Mouse (Mus musculus): ENCODE measurements around the gene Wnt10a. TPM values are rescaled to one million over a fixed set of nuclear protein-coding genes. Genes with fewer than 3 reads are reported as not detected.

The Wnt10a gene
- total RNA-seq, 1 experiment, result 1.5 TPM

GRCm38 (mm10) chr1:74792831-74793660, 1.7 kb downstream of the Wnt10a start:
- H3K27ac ChIP-seq (ENCODE audit: insufficient read depth, low read depth, low read length, poor library complexity, severe bottlenecking), result no peak overlapping the region
- no peaks in the 10 kb centered on the region for H3K36me3 ChIP-seq (ENCODE audit: control insufficient read depth, insufficient read depth, low read length, poor library complexity, severe bottlenecking)
- no peak overlapping the region for H3K9ac ChIP-seq (ENCODE audit: insufficient read depth, low read depth, low read length, poor library complexity, severe bottlenecking)

GRCm38 (mm10) chr1:74794487-74795144, 3.3 kb downstream of the Wnt10a start:
- no peaks in the 10 kb centered on the region for H3K36me3 ChIP-seq (ENCODE audit: control insufficient read depth, insufficient read depth, low read length, poor library complexity, severe bottlenecking)
- no peak for TF ChIP-seq HCFC1 (IDR thresholded peaks at IDR 0.05; ENCODE audit: borderline replicate concordance, insufficient read depth, low read length)
- TF ChIP-seq ZNF384 (IDR thresholded peaks at IDR 0.05; ENCODE audit: low read depth, low read length), result no peak
- TF ChIP-seq ZC3H11A (IDR thresholded peaks at IDR 0.05; ENCODE audit: borderline replicate concordance, low read depth, low read length), result no peak
- no peak for TF ChIP-seq MAFK (IDR thresholded peaks at IDR 0.05; ENCODE audit: insufficient read depth, low read depth, low read length)
- TF ChIP-seq CHD2 (IDR thresholded peaks at IDR 0.05; ENCODE audit: low read depth, low read length), result no peak
- H3K27ac ChIP-seq (ENCODE audit: insufficient read depth, low read depth, low read length, poor library complexity, severe bottlenecking), result no peak overlapping the region
- H3K4me3 ChIP-seq (ENCODE audit: insufficient read depth in 1 of 2, low read depth in 1 of 2, low read length in 2 of 2, poor library complexity in 1 of 2, severe bottlenecking in 1 of 2), result peak overlapping the region; percentile 34 to 53
- peaks cover 3 to 10% of the 10 kb centered on the region in 2 experiments; a peak in 1 of 4 replicates for H3K4me1 ChIP-seq (ENCODE audit: control insufficient read depth in 2 of 2, insufficient read depth in 2 of 2, low read length in 2 of 2, poor library complexity in 1 of 2)
- in situ Hi-C loops (cut with MboI; ENCODE audit: low sequenced_read_pairs in 2 of 2, unreplicated experiment in 2 of 2), result no loop called here
- no peak for DNase-seq (ENCODE audit: low read depth, low spot score)
- H3K9ac ChIP-seq (ENCODE audit: insufficient read depth, low read depth, low read length, poor library complexity, severe bottlenecking), result peak overlapping the region; percentile 10; the same call in 1 of the 2 replicates
- H3K9me3 ChIP-seq (ENCODE audit: control insufficient read depth, insufficient read depth, low read depth, low read length), result no peaks in the 10 kb centered on the region

More at GRCm38 (mm10) chr1:74792831-74793660, 1.7 kb downstream of the Wnt10a start:
- TF ChIP-seq ZC3H11A (IDR thresholded peaks at IDR 0.05; ENCODE audit: borderline replicate concordance, low read depth, low read length) (no peak), CHD2 (IDR thresholded peaks at IDR 0.05; ENCODE audit: low read depth, low read length) (no peak), HCFC1 (IDR thresholded peaks at IDR 0.05; ENCODE audit: borderline replicate concordance, insufficient read depth, low read length) (no peak), ZNF384 (IDR thresholded peaks at IDR 0.05; ENCODE audit: low read depth, low read length) (no peak), MAFK (IDR thresholded peaks at IDR 0.05; ENCODE audit: insufficient read depth, low read depth, low read length) (no peak)
- H3K9me3 ChIP-seq (ENCODE audit: control insufficient read depth, insufficient read depth, low read depth, low read length), result no peaks in the 10 kb centered on the region
- H3K4me1 ChIP-seq (ENCODE audit: control insufficient read depth in 2 of 2, insufficient read depth in 2 of 2, low read length in 2 of 2, poor library complexity in 1 of 2), result peaks cover 3 to 10% of the 10 kb centered on the region in 2 experiments; a peak in 1 of 4 replicates
- no peak overlapping the region; a peak in 1 of 4 replicates for H3K4me3 ChIP-seq (ENCODE audit: insufficient read depth in 1 of 2, low read depth in 1 of 2, low read length in 2 of 2, poor library complexity in 1 of 2, severe bottlenecking in 1 of 2)
- DNase-seq (ENCODE audit: low read depth, low spot score), result no peak
- in situ Hi-C loops (cut with MboI; ENCODE audit: low sequenced_read_pairs in 2 of 2, unreplicated experiment in 2 of 2), result no loop called here

- peaks cover 3 to 10% of the 10 kb centered on the region in 2 experiments; a peak in 1 of 4 replicates for H3K4me1 ChIP-seq (ENCODE audit: control insufficient read depth in 2 of 2, insufficient read depth in 2 of 2, low read length in 2 of 2, poor library complexity in 1 of 2)
- TF ChIP-seq CHD2 (IDR thresholded peaks at IDR 0.05; ENCODE audit: low read depth, low read length) (no peak), HCFC1 (IDR thresholded peaks at IDR 0.05; ENCODE audit: borderline replicate concordance, insufficient read depth, low read length) (no peak), MAFK (IDR thresholded peaks at IDR 0.05; ENCODE audit: insufficient read depth, low read depth, low read length) (no peak), ZC3H11A (IDR thresholded peaks at IDR 0.05; ENCODE audit: borderline replicate concordance, low read depth, low read length) (no peak), ZNF384 (IDR thresholded peaks at IDR 0.05; ENCODE audit: low read depth, low read length) (no peak)
Measured at GRCm38 (mm10) chr1:74795145-74795529, 3.8 kb downstream of the Wnt10a start.

GRCm38 (mm10) chr1:74797459-74797858, 6.1 kb downstream of the Wnt10a start:
- H3K4me3 ChIP-seq (ENCODE audit: insufficient read depth in 1 of 2, low read depth in 1 of 2, low read length in 2 of 2, poor library complexity in 1 of 2, severe bottlenecking in 1 of 2), result no peak overlapping the region
- DNase-seq (ENCODE audit: low read depth, low spot score), result no peak
- H3K36me3 ChIP-seq (ENCODE audit: control insufficient read depth, insufficient read depth, low read length, poor library complexity, severe bottlenecking), result no peaks in the 10 kb centered on the region
- no peaks in the 10 kb centered on the region for H3K9me3 ChIP-seq (ENCODE audit: control insufficient read depth, insufficient read depth, low read depth, low read length)
- TF ChIP-seq MAFK (IDR thresholded peaks at IDR 0.05; ENCODE audit: insufficient read depth, low read depth, low read length), result no peak
- no peak for TF ChIP-seq HCFC1 (IDR thresholded peaks at IDR 0.05; ENCODE audit: borderline replicate concordance, insufficient read depth, low read length)
- no peak for TF ChIP-seq CHD2 (IDR thresholded peaks at IDR 0.05; ENCODE audit: low read depth, low read length)
- TF ChIP-seq ZNF384 (IDR thresholded peaks at IDR 0.05; ENCODE audit: low read depth, low read length), result no peak
- no peak for TF ChIP-seq ZC3H11A (IDR thresholded peaks at IDR 0.05; ENCODE audit: borderline replicate concordance, low read depth, low read length)
- no peak overlapping the region for H3K27ac ChIP-seq (ENCODE audit: insufficient read depth, low read depth, low read length, poor library complexity, severe bottlenecking)
- H3K4me1 ChIP-seq (ENCODE audit: control insufficient read depth in 2 of 2, insufficient read depth in 2 of 2, low read length in 2 of 2, poor library complexity in 1 of 2), result peaks cover 0 to 4% of the 10 kb centered on the region in 2 experiments; a peak in 1 of 4 replicates
- no peak overlapping the region for H3K9ac ChIP-seq (ENCODE audit: insufficient read depth, low read depth, low read length, poor library complexity, severe bottlenecking)
- in situ Hi-C loops (cut with MboI; ENCODE audit: low sequenced_read_pairs in 2 of 2, unreplicated experiment in 2 of 2), result no loop called here

More at GRCm38 (mm10) chr1:74795145-74795529, 3.8 kb downstream of the Wnt10a start:
- peak overlapping the region; percentile 34 to 53; a peak in 3 of 4 replicates for H3K4me3 ChIP-seq (ENCODE audit: insufficient read depth in 1 of 2, low read depth in 1 of 2, low read length in 2 of 2, poor library complexity in 1 of 2, severe bottlenecking in 1 of 2)
- no peaks in the 10 kb centered on the region for H3K36me3 ChIP-seq (ENCODE audit: control insufficient read depth, insufficient read depth, low read length, poor library complexity, severe bottlenecking)
- no peak for DNase-seq (ENCODE audit: low read depth, low spot score)
- no peaks in the 10 kb centered on the region for H3K9me3 ChIP-seq (ENCODE audit: control insufficient read depth, insufficient read depth, low read depth, low read length)
- in situ Hi-C loops (cut with MboI; ENCODE audit: low sequenced_read_pairs in 2 of 2, unreplicated experiment in 2 of 2), result no loop called here
- peak overlapping the region; percentile 10; the same call in 1 of the 2 replicates for H3K9ac ChIP-seq (ENCODE audit: insufficient read depth, low read depth, low read length, poor library complexity, severe bottlenecking)
- H3K27ac ChIP-seq (ENCODE audit: insufficient read depth, low read depth, low read length, poor library complexity, severe bottlenecking), result no peak overlapping the region

Data from ES-E14 (cell line).